Mouse (Mus musculus) skeletal muscle tissue, adult 2 months (tissue): Measurements from ENCODE around the gene Clic4.

Source experiments
- DNase-seq: peaks from one replicate; pipeline ENCODE4 v3.0.0-alpha.2; 2012; ENCODE audit warnings: low read depth, low spot score

Clic4 gene

DNA sequence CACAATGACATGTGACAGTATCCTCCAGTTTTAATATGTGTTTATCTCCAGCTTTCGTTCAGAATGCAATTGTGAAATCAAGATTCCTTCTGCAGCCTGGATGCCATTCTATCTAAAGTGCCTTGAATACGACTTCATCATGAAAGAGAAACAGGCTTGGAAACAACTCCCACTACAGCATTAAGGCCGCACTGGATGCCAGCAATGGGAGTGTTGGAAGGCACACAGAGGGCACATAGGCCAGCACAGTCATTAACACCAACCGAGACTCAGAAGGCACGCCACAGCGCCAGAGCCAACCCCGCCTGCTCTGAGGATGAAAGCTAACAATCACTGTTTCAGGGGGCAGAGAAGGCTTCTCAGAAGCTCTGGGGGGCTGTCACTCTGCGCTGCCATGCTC lies 37.1 kb downstream of the Clic4 start:
- no peak for DNase-seq

- DNase-seq: no peak
These were observed 40.1 kb downstream of the Clic4 start for GRCm38 (mm10) chr4:135232563-135232962.

- DNase-seq: no peak
These were observed 41.1 kb downstream of the Clic4 start for GRCm38 (mm10) chr4:135231543-135231942.

DNA sequence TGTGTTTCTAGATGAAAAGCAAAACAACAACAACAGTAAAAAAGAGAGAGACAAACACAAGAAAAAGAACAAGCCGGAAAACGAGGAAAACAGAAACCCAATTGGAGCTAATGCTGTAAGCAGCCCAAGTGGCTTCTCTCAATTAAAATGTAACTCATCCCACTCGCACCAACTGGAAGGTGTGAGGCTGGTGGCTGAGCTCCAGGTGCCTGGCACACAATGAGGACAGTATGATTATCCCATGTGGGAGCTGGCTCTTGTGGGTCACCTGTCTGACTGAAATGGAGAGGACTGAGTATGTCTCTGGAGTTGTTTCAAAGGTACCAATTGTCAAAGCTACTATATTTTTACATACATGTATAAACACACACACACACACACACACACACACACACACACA lies 41.5 kb downstream of the Clic4 start:
- DNase-seq: no peak

GRCm38 (mm10) chr4:135230661-135231060 lies 42.0 kb downstream of the Clic4 start:
- DNase-seq: no peak

DNA sequence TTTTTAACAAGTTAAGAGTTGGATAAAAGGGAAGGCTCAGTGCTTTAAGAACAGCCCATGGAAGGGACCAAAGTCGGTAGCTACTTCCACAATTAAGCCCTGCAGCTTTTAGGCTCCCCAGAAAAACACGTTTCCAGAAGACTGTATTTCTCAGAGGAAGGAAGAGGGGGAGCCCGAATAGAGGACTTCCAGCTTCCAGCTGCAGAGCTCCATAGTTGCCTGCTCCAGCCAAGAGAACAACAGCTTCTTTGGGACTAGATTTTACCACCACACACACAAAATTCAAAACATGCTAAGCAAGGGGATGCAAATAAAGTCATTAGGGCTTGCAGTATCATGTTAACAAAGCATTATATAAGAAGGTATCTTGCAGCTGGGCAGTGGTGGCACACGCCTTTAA lies 42.7 kb downstream of the Clic4 start:
- DNase-seq: no peak

- DNase-seq: no peak
These were observed 44.5 kb downstream of the Clic4 start for GRCm38 (mm10) chr4:135228136-135228535.

GRCm38 (mm10) chr4:135226008-135226667 lies 46.5 kb downstream of the Clic4 start:
- no peak for DNase-seq

DNA sequence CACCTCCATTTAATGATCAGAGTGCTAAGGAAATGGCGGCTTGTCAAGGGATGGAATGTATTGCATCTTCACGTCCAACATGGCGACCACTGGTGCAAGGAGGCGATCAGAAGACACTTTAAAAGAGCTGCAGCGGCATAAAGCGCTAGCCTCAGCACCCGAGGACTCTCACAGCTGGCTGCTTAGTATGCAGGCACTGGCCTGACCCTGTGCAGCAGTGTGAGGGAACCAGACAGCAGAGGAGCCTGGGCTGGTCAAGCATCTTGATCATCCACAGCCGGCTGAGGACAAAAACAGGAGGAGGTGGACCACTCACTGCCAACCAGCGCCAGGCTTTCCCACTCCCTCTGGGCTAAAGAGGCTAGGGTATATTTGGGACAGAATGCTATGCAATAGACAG lies 48.8 kb downstream of the Clic4 start:
- DNase-seq: no peak

DNA sequence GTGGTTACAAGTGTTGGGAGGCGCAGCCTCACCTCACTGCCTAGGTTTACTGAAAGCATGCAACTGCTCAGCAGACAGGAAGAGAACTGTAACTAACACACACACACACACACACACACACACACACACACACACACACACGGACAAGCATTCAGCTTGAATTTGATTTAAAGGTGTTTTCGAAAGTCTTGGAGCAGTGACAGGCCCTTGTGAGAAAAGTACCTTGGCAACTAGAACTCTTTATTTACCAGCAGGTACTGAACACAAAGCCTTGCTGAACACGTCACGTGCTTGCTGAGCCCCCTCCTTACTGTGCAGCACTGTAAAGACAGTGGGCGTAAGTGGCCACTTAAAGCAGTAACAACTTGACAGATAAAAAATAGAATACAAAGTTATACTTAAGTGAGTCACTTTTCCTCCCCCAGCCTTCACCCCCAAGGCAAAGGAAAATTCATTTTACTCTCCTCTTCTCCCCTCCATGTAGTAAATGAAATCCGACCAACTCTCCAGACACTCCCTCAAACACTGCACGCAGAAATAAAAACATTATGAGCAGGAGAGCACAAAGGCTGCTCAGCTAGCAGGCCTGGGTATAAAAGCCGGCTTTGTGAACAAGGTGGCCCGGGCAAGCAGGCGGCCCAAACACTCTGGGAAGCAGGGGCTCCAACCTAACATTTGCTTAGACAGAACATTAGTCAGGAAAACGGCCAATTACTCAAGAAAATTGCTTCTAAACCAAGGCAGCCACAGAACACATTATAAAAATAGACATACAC lies 50.8 kb downstream of the Clic4 start:
- DNase-seq: no peak

GRCm38 (mm10) chr4:135220641-135221040 lies 52.0 kb downstream of the Clic4 start:
- no peak for DNase-seq

DNA sequence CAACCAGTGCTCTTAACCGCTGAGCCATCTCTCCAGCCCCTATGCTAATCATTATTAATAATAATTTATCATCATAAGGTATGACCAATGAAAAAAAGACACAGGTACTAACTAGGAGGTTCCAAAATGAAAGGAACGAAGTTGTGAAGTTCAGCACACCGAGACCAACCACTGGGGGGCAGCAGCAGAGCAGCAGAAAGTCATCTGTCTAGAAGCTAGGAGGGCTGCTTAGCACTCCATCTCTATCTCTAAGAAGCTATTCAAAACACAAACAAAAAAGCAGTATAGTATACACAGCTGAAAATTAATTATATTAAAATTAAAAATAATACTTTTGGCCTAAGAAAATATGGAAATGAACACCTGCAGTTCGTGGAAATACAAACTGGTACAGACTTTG lies 53.0 kb downstream of the Clic4 start:
- peak; percentile 54 for DNase-seq

- DNase-seq: no peak
These were observed 62.8 kb downstream of the Clic4 start for GRCm38 (mm10) chr4:135209846-135210245.

- DNase-seq: peak; percentile 69
These were observed 66.7 kb downstream of the Clic4 start for GRCm38 (mm10) chr4:135205711-135206600.

GRCm38 (mm10) chr4:135205254-135205653 lies 67.4 kb downstream of the Clic4 start:
- no peak for DNase-seq

GRCm38 (mm10) chr4:135204666-135205065 lies 67.9 kb downstream of the Clic4 start:
- no peak for DNase-seq

- DNase-seq: no peak
These were observed 68.6 kb downstream of the Clic4 start for GRCm38 (mm10) chr4:135203806-135204560.

DNA sequence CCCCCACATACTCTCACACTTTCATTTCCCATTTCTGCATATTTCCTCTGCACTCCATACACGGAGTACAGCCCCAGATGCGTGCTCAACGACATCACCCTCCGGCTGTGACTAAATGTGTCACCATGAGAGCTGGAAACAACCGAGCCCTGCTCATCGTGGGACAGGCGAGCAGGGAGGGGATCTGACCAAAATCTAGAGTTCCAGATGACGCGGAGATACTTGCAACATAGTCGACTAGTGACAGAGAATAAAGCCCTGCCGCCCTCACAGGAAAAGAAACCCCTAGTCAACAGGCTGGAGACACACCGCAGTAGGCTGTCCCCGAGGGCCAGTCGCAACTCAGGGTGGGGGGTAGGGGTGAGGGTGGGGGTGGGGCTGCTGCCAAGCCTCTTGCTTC lies 69.3 kb downstream of the Clic4 start:
- DNase-seq: no peak

DNA sequence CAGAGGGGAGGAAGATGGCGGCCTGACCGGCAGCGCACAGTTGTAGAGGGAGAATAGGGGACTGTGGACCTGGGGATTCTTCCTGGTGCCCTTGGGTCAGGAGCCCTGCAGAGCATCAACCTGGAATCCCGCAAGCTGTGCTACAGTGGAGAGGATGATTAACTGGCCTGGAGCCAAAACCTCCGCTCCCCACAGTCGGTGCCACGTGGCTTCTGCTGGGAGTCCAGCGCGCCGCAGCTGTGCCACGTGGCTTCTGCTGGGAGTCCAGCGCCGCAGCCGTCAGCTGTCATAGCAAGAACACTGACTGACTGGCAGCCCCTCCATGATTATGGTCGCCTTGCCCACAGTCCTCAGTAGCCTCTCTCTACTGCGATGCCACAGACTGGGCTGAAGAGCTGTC lies 70.8 kb downstream of the Clic4 start:
- DNase-seq: no peak

DNA sequence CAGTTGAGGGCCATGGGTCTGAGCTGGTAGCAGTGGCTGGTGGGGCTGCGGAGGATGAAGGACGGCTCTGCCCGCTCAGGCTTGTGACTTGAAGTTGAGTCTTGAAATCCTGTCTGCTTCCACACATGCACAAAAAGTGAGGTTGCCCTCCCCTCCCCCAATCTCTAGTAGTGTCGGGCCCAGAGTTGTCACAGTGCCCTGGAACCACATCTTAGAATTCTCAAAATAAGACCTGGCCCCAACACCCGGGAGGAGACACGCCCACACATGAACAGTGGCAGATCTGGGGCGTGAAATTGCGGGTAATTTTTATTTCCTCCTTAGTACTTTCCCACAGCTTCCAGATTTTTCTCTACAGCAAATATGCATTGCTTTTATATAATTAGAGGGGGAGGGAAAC lies 74.8 kb downstream of the Clic4 start:
- no peak for DNase-seq

GRCm38 (mm10) chr4:135192841-135193240 lies 79.8 kb downstream of the Clic4 start:
- DNase-seq: no peak

GRCm38 (mm10) chr4:135191604-135192003 lies 81.0 kb downstream of the Clic4 start:
- no peak for DNase-seq
